Mouse (Mus musculus) midbrain, embryonic 16.5 days (tissue): ENCODE data around the gene Dtnb. TPM values are rescaled to one million over a fixed set of nuclear protein-coding genes. Genes with fewer than 3 reads are reported as not detected.

Experiments
- ATAC-seq: fragments of 200-750 bp; cut with Nextera tagmentation; 2 replicates; pipeline ENCODE4 v1.8.0; 2017; ENCODE audit warnings: moderate TSS enrichment
- H3K27ac ChIP-seq: fragments of 300-500 bp; sonication (generic); 2 replicates; pipeline ENCODE4 v1.5.1; 2014; ENCODE audit warnings: mild to moderate bottlenecking, low read length, mixed read lengths
- H3K27me3 ChIP-seq: fragments of 300-500 bp; sonication (generic); 2 replicates; pipeline ENCODE4 v1.6.1; 2014; ENCODE audit warnings: low read depth, low read length, mixed read lengths; ENCODE audit not compliant: control insufficient read depth, insufficient read depth
- H3K36me3 ChIP-seq: fragments of 300-500 bp; sonication (generic); 2 replicates; pipeline ENCODE4 v1.6.1; 2014; ENCODE audit warnings: mild to moderate bottlenecking, low read length, moderate library complexity, mixed read lengths; ENCODE audit not compliant: control insufficient read depth, insufficient read depth
- H3K4me1 ChIP-seq: fragments of 300-500 bp; sonication (generic); 2 replicates; pipeline ENCODE4 v1.6.1; 2014; ENCODE audit warnings: mild to moderate bottlenecking, low read length, mixed read lengths; ENCODE audit not compliant: control insufficient read depth, insufficient read depth
- H3K4me2 ChIP-seq: fragments of 300-500 bp; sonication (generic); 2 replicates; pipeline ENCODE4 v1.6.1; 2014; ENCODE audit warnings: mild to moderate bottlenecking, low read length, mixed read lengths
- H3K4me3 ChIP-seq: fragments of 300-500 bp; sonication (generic); 2 replicates; pipeline ENCODE4 v1.5.1; 2014; ENCODE audit warnings: low read depth, mild to moderate bottlenecking, low read length, moderate library complexity, mixed read lengths
- H3K9ac ChIP-seq: fragments of 300-500 bp; sonication (generic); 2 replicates; pipeline ENCODE4 v1.6.1; 2014; ENCODE audit warnings: low read depth, low read length, mixed read lengths
- H3K9me3 ChIP-seq: fragments of 300-500 bp; sonication (generic); replicated peaks from 2 replicates; pipeline ENCODE4 v1.6.1; 2014; ENCODE audit warnings: mild to moderate bottlenecking, low read length, mixed read lengths; ENCODE audit not compliant: control insufficient read depth, poor library complexity, severe bottlenecking
- WGBS: fragments of 180-500 bp; shearing (Covaris S2); extraction: QIAGEN DNeasy Blood & Tissue Kit; methylation state at CpG from one replicate; pipeline ENCODE4 v1.1.7; 2014; 5-methylcytosine and 5-hydroxymethylcytosine counted together
- polyA plus RNA-seq: library from polyadenylated mRNA; unstranded; fragments of >200 nt; fragmentation: Nextera tagmentation; extraction: Ambion mirVana; gene quantifications from 2 replicates; pipeline ENCODE4 v1.2.1, GENCODE M21; 2015

Dtnb gene
- polyA plus RNA-seq, 1 experiment from 2014 or later: 50.4 TPM

- H3K27me3 ChIP-seq: no peaks in the 10 kb centered on the region
- H3K9ac ChIP-seq: no peak overlapping the region
- no peaks in the 10 kb centered on the region for H3K9me3 ChIP-seq
- H3K36me3 ChIP-seq: no peaks in the 10 kb centered on the region
- no peak overlapping the region for H3K4me2 ChIP-seq
- 78% methylated on average over 7 of the region's 7 CpGs for WGBS
- no peak overlapping the region for H3K27ac ChIP-seq
- H3K4me1 ChIP-seq: no peaks in the 10 kb centered on the region
- H3K4me3 ChIP-seq: no peak overlapping the region
- ATAC-seq: no peak
Measured at GRCm38 (mm10) chr12:3745432-3746105, 173.4 kb downstream of the Dtnb start.

DNA sequence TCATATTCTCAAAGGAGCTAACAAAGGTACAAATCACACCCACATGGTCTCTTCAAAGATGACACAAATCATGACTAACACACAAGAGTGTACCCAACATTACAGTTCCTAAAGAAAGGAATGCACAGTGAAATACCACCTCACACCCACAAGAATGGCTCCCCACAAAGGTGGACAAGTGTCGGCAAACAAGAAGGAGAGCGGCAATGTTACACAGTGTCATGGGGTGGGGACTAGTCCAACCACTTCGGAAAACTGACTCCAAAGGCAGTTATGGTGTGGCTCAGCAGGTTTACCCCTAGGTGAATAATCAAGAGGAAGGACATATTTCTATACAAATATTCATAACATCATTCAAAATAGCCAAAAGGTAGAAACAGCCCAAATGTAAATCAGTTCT lies 174.2 kb downstream of the Dtnb start:
- Histone ChIP-seq H3K27me3 (no peaks in the 10 kb centered on the region), H3K27ac (no peak overlapping the region), H3K4me1 (no peaks in the 10 kb centered on the region), H3K9ac (no peak overlapping the region), H3K9me3 (no peaks in the 10 kb centered on the region), H3K4me2 (no peak overlapping the region), H3K36me3 (no peaks in the 10 kb centered on the region), H3K4me3 (no peak overlapping the region)
- WGBS: 92% methylated on average over 3 of the region's 3 CpGs
- no peak for ATAC-seq

- 0 out of 2 replicates have a peak, but pooled peaks cover 2% of the 10 kb centered on the region for H3K36me3 ChIP-seq
- H3K27ac ChIP-seq: no peak overlapping the region
- 88% methylated on average over 4 of the region's 4 CpGs for WGBS
- H3K9ac ChIP-seq: no peak overlapping the region
- H3K4me1 ChIP-seq: no peaks in the 10 kb centered on the region
- no peaks in the 10 kb centered on the region for H3K9me3 ChIP-seq
- no peaks in the 10 kb centered on the region for H3K27me3 ChIP-seq
- no peak for ATAC-seq
- no peak overlapping the region for H3K4me3 ChIP-seq
- no peak overlapping the region for H3K4me2 ChIP-seq
Measured at GRCm38 (mm10) chr12:3747583-3747982, 175.4 kb downstream of the Dtnb start.

DNA sequence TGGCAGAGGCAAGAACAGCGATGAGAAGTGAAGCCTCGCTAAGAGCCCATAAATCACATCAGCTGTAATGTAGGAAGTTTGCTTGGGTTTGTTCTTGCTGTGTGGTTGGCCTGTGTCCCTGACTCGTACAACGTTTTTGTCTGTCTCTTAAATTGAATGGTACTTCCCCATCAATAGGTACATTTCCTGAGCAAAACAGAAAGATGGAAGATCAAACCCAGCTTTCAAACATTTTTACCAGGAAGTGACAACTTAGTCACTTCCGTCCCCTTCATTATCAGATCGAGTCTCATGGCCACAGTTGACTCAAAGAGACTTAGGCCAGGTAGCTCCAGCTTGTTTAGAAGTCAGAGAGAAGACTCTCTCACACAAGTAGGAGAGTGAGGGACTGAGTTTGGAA lies 183.3 kb downstream of the Dtnb start:
- no peaks in the 10 kb centered on the region for H3K9me3 ChIP-seq
- no peaks in the 10 kb centered on the region for H3K4me1 ChIP-seq
- no peak overlapping the region for H3K4me2 ChIP-seq
- ATAC-seq: no peak
- H3K27ac ChIP-seq: no peak overlapping the region
- no peak overlapping the region for H3K9ac ChIP-seq
- 0 out of 2 replicates have a peak, but pooled peaks cover 2% of the 10 kb centered on the region for H3K36me3 ChIP-seq
- no peaks in the 10 kb centered on the region for H3K27me3 ChIP-seq
- WGBS: 94% methylated on average over 6 of the region's 6 CpGs
- H3K4me3 ChIP-seq: no peak overlapping the region

GRCm38 (mm10) chr12:3756216-3756615 lies 184.0 kb downstream of the Dtnb start:
- Histone ChIP-seq H3K4me3 (no peak overlapping the region), H3K36me3 (0 out of 2 replicates have a peak, but pooled peaks cover 2% of the 10 kb centered on the region), H3K4me2 (no peak overlapping the region), H3K27me3 (no peaks in the 10 kb centered on the region), H3K9ac (no peak overlapping the region), H3K9me3 (no peaks in the 10 kb centered on the region), H3K27ac (no peak overlapping the region), H3K4me1 (0 out of 2 replicates have a peak, but pooled peaks cover 2% of the 10 kb centered on the region)
- WGBS: 97% methylated on average over 3 of the region's 3 CpGs
- ATAC-seq: no peak

DNA sequence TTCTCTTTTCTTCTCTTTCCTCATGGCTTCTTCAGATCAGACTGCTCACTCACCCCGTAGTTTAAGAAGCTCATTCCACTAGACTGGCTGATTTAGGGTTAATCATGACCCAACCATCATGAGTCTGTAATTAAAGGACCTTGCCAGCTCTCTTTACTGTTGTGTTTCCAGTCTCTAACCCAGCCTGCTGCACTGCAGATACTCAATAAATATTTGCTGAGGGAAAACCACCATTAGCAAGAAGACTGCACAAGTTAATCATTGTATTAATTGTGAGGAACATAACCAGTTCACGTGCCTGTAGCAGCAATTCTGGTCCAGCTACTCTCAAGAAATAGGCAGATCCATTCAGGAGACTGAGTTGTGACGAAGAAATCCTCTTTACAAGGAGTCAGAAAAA lies 185.9 kb downstream of the Dtnb start:
- ATAC-seq: no peak
- Histone ChIP-seq H3K4me2 (no peak overlapping the region), H3K36me3 (no peaks in the 10 kb centered on the region), H3K27ac (no peak overlapping the region), H3K27me3 (no peaks in the 10 kb centered on the region), H3K9me3 (no peaks in the 10 kb centered on the region), H3K4me1 (0 out of 2 replicates have a peak, but pooled peaks cover 2% of the 10 kb centered on the region), H3K9ac (no peak overlapping the region), H3K4me3 (no peak overlapping the region)
- WGBS: 86% methylated on average over 3 of the region's 3 CpGs

DNA sequence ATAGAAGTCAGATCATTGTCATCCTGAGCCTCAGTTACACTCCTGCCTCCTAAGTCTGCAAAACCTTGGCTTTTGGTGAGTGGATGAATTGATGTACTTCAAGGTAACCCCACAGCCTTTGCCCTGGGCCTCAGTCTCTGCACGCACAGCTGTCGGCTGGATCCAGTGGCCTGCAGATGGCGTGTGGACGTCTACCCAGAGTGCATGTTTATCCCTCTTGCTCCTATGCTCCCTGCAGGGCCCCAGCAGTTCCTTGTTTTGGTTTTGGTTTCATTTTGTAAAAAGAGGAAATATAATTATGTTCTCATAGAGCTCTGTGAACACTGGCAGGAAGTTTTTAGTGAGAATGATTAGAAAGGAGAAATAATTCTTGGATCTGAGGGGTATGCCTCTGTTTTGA lies 187.2 kb downstream of the Dtnb start:
- Histone ChIP-seq H3K27me3 (no peaks in the 10 kb centered on the region), H3K4me1 (0 out of 2 replicates have a peak, but pooled peaks cover 2% of the 10 kb centered on the region), H3K9ac (no peak overlapping the region), H3K36me3 (no peaks in the 10 kb centered on the region), H3K4me2 (no peak overlapping the region), H3K4me3 (no peak overlapping the region), H3K27ac (no peak overlapping the region), H3K9me3 (no peaks in the 10 kb centered on the region)
- 71% methylated on average over 4 of the region's 4 CpGs for WGBS
- ATAC-seq: no peak

DNA sequence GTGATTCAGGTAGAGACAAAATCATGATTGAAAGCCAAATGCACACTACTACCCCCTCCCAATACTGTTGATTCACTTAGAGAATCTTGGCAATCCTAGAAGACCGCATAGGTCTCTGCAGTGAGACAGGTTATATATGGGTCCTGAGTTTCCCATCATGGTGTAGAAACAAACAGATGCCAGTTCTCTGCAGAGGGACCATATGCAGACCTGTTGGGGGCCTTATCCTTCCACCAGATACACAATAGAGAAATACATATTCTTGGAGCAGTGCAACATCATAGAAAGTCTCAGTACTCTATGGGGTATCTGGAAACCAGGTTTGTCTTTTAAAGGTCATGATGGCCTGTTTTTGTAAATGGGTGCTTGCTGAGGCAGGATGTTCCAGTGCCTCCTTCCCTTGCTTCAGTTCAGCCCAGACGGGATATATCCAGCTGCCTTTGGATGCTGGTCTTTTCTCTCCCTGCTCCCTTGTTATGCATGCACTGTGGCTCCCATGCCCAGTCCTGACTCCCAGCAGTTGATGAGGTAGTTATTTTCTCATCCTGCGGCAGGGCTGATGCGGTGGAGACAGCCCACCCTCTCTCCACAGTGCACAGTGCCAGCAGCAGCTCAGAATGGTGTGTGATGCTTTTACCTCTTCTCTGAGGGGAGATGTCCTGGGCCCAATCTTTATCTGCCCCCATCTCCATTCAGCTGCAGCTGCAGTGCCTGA lies 188.9 kb downstream of the Dtnb start:
- WGBS: 52% methylated on average over 4 of the region's 4 CpGs
- Histone ChIP-seq H3K4me2 (no peak overlapping the region), H3K27me3 (no peaks in the 10 kb centered on the region), H3K9ac (no peak overlapping the region), H3K36me3 (no peaks in the 10 kb centered on the region), H3K4me3 (no peak overlapping the region), H3K4me1 (0 out of 2 replicates have a peak, but pooled peaks cover 2% of the 10 kb centered on the region), H3K9me3 (no peaks in the 10 kb centered on the region), H3K27ac (peak overlapping the region; percentile 72; the same call in 1 of the 2 replicates)
- ATAC-seq: peak; percentile 88
